Mouse (Mus musculus): ENCODE results near the gene Rbm20. TPM values are rescaled to one million over a fixed set of nuclear protein-coding genes. Genes with fewer than 3 reads are reported as not detected.
"Not testable (repeated sequence)": the region's sequence is repeated elsewhere in the genome, so short reads cannot be mapped to it uniquely, and the experiment has no call there.

Gene Rbm20
- polyA plus RNA-seq, 1 experiment from 2014 or later: 4.9 TPM

DNA sequence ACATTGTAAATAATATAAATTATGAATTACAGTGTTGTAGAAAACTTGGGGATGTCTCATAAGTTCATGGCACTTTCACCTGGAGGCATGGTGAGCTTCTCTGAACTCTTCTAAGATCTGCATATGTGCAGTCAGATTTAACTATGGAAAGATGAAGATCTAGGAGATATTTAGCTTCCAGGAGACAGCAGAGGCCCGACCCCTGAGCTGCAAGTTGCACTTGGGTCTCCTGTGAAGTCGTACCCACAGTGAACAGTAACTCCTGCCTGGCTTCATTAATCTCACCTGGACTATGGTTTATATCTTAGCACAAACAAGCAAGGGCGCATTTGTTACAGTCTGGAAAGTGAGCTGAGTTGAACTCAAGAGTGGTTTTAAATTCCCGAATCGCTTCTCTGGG, 124.3 kb downstream of the Rbm20 start:
- H3K4me2 ChIP-seq (replicated peaks): no peak overlapping the region
- peaks cover 7% of the 10 kb centered on the region for H3K4me1 ChIP-seq
- H3K27me3 ChIP-seq: no peaks in the 10 kb centered on the region
- no peak overlapping the region for H3K9ac ChIP-seq (replicated peaks)
- no peaks in the 10 kb centered on the region for H3K36me3 ChIP-seq
- ATAC-seq (replicated peaks): no peak
- no peak overlapping the region for H3K27ac ChIP-seq (replicated peaks)
- H3K9me3 ChIP-seq: no peaks in the 10 kb centered on the region
- WGBS: 93% methylated on average over 5 of the region's 5 CpGs
- H3K4me3 ChIP-seq: no peak overlapping the region

DNA sequence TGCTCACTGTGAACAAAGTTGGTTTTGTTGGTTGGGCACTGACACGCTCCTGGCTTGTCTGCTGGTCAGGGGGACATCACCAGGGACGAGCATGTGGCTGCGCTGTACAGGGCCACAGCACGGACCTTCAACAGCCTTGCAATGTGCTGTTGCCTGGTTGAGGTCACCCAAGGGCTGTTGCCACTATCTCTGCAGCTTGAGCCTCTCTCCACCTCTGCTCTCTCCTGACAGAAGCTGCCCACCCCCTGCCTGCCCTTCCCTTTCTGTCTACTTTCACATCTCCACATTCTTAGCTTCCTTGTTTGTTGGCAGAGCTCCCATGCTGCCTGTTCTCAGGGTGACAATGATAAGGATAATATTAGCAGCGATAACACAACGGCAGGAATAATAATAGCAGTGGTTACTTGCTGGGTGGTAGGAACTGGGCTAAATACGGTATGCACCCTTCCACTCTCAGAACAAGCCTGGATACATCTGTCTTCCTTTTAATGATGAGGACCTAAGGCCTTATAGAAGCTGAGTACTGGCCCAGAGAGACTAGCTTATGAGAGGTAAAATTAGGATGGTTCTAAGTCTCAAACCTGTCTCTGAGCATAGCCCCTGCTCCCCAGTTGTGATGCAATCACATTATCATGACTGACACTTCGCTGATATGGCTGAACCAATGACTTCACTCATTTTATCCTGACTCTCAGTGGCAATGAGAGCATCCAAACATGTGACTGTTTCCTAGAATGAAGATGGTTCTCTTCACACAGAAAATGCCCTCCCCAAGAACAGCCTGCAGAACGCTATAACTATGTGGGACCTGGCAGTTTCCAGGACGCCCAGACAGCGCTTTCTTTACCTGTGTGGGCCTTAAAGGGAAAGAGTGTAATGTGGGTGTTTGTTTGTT, 124.9 kb downstream of the Rbm20 start:
- Histone ChIP-seq H3K9me3 (no peaks in the 10 kb centered on the region), H3K27ac (replicated peaks) (no peak overlapping the region), H3K36me3 (no peaks in the 10 kb centered on the region), H3K27me3 (no peaks in the 10 kb centered on the region), H3K4me3 (no peak overlapping the region), H3K9ac (replicated peaks) (no peak overlapping the region), H3K4me2 (replicated peaks) (no peak overlapping the region), H3K4me1 (peaks cover 9% of the 10 kb centered on the region)
- no peak for ATAC-seq (replicated peaks)
- 80% methylated on average over 11 of the region's 11 CpGs for WGBS

DNA sequence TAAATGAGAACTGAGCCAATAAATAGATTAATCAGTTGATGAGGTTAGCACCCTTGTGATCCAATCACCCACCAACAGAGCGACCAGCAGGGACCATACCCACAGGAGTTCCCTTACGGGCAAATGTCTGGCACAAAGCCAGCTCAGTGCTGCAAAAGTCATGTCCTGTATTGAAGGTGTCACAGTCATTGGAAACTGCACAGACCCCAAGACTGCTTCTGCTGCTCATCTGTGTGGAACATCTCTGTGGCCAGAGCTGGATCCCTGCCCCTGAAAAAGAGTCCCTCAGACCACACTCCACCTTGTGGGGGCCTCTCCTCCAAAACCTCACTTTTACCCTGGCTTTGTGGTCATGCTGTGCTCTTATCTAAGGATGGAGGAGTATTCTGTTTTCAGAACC, 126.8 kb downstream of the Rbm20 start:
- 71% methylated on average over 2 of the region's 2 CpGs for WGBS

DNA sequence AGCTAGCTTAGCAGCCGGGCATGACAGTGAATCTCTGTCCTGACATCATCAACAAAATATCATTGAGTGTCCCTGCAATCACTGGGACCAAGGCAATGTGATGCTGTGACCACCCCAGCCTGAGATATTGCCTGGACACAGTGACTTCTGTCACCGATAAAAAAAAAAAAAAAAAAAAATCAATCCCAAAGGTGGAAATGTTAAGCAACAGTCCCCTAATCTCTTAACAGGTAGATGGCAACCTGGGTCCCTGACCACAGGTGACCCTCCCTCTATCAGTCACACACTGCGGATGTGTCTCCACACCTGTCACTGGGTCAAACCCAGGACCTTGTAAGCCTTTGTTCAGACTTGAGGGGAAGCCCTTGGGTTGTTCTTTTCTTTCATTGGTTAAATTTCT, 128.0 kb downstream of the Rbm20 start:
- no peak overlapping the region for H3K9ac ChIP-seq (replicated peaks)
- peaks cover 9% of the 10 kb centered on the region for H3K4me1 ChIP-seq
- no peaks in the 10 kb centered on the region for H3K27me3 ChIP-seq
- H3K4me3 ChIP-seq: no peak overlapping the region
- H3K9me3 ChIP-seq: no peaks in the 10 kb centered on the region
- no peak overlapping the region for H3K4me2 ChIP-seq (replicated peaks)
- ATAC-seq (replicated peaks): no peak
- H3K36me3 ChIP-seq: no peaks in the 10 kb centered on the region
- 87% methylated on average over 3 of the region's 3 CpGs for WGBS
- H3K27ac ChIP-seq (replicated peaks): no peak overlapping the region

More for the DNA sequence above, 126.8 kb downstream of the Rbm20 start:
- H3K9me3 ChIP-seq: no peaks in the 10 kb centered on the region
- no peak for ATAC-seq (replicated peaks)
- peaks cover 9% of the 10 kb centered on the region for H3K4me1 ChIP-seq
- no peak overlapping the region for H3K4me3 ChIP-seq
- H3K27me3 ChIP-seq: no peaks in the 10 kb centered on the region
- H3K4me2 ChIP-seq (replicated peaks): no peak overlapping the region
- no peak overlapping the region for H3K9ac ChIP-seq (replicated peaks)
- no peaks in the 10 kb centered on the region for H3K36me3 ChIP-seq
- no peak overlapping the region for H3K27ac ChIP-seq (replicated peaks)

DNA sequence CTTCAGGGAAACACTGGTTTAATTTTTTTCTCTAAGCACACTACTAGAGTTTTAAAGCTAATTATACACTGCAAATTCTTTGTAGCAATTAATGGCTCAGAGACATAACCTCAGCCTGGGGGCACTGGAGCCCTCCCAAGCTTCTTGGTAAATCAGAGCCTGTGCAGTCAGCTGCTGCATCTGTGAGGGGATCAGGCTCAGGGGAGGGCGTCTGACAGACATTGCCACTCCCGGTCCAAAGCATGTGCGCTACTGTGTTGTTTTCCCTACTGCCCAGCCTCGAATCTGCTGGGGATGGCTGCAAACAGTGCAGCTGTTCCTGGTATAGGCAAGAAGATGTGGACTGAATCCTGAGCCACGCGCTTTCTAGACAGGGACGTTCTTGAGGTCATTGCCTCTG, 129.0 kb downstream of the Rbm20 start:
- no peak overlapping the region for H3K9ac ChIP-seq (replicated peaks)
- no peaks in the 10 kb centered on the region for H3K36me3 ChIP-seq
- peaks cover 9% of the 10 kb centered on the region for H3K4me1 ChIP-seq
- no peak overlapping the region for H3K27ac ChIP-seq (replicated peaks)
- H3K27me3 ChIP-seq: no peaks in the 10 kb centered on the region
- ATAC-seq (replicated peaks): peak; percentile 70
- WGBS: 50% methylated on average over 7 of the region's 7 CpGs
- no peaks in the 10 kb centered on the region for H3K9me3 ChIP-seq
- no peak overlapping the region for H3K4me3 ChIP-seq
- no peak overlapping the region for H3K4me2 ChIP-seq (replicated peaks)

DNA sequence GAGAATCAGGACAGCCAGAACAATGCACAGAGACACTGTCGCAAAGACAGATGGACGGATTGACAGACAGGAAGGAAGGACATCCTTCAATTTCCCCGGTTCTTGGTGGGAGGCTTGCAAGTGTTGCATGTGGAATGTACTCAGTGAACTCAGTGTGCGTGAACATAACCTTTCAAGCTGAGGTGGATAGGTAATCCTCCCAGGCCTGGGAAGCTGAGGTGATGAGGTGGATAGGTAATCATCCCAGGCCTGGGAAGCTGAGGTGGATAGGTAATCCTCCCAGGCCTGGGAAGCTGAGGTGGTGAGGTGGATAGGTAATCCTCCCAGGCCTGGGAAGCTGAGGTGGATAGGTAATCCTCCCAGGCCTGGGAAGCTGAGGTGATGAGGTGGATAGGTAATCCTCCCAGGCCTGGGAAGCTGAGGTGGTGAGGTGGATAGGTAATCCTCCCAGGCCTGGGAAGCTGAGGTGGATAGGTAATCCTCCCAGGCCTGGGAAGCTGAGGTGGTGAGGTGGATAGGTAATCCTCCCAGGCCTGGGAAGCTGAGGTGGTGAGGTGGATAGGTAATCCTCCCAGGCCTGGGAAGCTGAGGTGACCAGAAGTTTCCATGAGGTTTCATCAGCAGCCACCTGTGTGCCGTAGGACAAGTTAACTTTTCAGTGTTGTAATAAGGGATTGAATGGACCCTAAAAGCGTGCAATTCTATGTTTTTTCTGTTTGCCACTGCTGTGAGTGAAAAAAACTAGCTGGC, 129.6 kb downstream of the Rbm20 start:
- not testable (repeated sequence) for H3K4me2 ChIP-seq (replicated peaks); H3K36me3 ChIP-seq; H3K27ac ChIP-seq (replicated peaks); H3K4me1 ChIP-seq; H3K9ac ChIP-seq (replicated peaks); H3K4me3 ChIP-seq; ATAC-seq (replicated peaks); H3K27me3 ChIP-seq; H3K9me3 ChIP-seq
- 85% methylated on average over 6 of the region's 6 CpGs for WGBS

DNA sequence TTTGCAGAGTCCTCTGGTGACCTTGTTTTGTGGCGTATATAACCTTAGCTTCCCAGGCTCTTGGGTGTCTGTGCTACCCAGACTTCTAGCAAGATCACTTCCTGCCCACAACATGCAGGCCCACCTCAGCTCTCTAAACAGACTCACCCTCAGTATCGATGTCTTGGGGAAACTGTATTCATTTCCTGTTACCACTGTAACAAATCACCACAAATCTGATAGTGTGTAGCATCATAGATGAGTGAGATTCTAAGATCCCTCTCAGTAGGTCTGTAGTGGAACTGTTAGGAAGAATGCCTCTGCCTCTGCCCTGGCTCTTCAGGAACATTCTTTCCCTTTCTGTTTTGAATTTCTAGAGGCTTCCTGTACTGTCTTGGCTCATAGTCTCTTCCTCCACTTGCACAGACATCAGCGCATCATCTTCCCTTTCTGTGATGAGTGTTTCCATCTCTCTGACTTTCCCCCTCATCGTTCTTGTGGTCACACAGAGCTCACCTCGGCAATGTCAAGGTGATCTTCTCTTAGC, 130.2 kb downstream of the Rbm20 start:
- Histone ChIP-seq H3K4me1 (peaks cover 9% of the 10 kb centered on the region), H3K27me3 (no peaks in the 10 kb centered on the region), H3K4me3 (no peak overlapping the region), H3K4me2 (replicated peaks) (no peak overlapping the region), H3K9ac (replicated peaks) (no peak overlapping the region), H3K36me3 (no peaks in the 10 kb centered on the region), H3K9me3 (no peaks in the 10 kb centered on the region), H3K27ac (replicated peaks) (no peak overlapping the region)
- 93% methylated on average over 5 of the region's 5 CpGs for WGBS
- ATAC-seq (replicated peaks): no peak

DNA sequence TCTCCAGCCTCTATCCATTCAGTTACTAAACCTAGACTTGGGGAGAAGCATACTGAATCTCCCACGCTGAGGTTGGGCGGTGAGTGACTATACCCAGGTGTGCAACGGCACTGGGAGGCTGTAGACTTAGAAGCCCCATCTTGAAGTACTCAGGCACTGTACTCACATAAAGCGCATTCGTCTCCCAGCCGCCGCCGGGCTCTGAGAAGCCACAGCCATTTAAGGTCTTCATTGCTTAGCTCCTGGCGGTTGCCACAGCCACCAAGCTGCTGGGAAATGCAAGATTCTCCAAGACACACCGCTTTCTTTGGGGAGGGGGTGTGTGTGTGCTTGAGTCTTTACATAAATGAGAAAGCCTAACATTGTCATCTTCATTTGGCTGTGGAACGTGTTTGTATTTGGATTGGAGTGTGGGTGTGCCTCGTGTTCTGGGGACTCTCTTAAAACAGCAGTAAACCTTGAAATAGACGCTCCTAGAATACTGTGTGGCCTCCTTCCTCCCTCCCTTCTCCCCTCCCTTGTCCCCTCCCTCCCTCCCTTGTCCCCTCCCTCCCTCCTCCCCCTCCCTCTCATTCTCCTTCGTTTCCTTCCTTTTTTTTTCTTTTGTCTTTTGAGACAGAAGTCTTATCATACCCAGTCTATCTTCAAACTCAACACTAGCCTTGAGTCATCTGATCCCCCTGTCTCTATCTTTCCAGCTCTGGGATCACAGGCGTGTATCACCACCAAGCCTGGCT, 131.1 kb downstream of the Rbm20 start:
- no peaks in the 10 kb centered on the region for H3K36me3 ChIP-seq
- no peak overlapping the region for H3K9ac ChIP-seq (replicated peaks)
- 79% methylated on average over 15 of the region's 15 CpGs for WGBS
- H3K4me1 ChIP-seq: peaks cover 9% of the 10 kb centered on the region
- no peaks in the 10 kb centered on the region for H3K9me3 ChIP-seq
- H3K4me3 ChIP-seq: no peak overlapping the region
- no peaks in the 10 kb centered on the region for H3K27me3 ChIP-seq
- ATAC-seq (replicated peaks): no peak
- no peak overlapping the region for H3K27ac ChIP-seq (replicated peaks)
- H3K4me2 ChIP-seq (replicated peaks): no peak overlapping the region

DNA sequence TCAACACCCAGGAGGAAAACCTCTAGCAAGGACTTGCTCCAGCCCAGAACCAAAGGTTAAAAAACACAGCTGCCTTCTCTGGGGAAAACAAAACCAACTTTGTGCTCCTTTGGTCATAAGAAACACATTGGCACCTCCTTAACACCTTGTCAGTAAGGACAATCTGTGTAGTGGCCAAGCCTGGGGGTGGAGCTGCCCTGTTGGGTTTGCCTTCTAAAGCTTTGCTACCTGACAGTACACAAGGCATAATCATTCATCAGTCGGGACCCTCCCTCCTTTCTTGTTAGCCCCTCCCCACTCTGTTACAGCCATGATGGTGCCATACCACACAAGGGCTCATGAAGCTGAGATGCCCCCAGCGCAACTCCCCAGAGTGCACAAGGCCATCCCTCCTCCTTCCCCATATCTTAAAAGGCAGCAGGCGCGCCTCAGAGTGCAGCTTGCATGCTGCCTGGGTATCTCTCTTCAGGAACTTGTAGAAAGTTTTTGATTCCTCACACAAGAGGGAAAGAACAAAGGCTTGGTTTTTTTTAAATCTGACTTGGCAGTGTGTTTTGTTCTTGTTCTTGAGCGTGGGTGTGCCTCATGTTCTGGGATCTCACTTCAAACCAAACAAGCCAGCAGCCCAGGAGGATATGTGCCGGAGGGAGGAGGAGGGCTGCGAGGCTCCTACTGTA, 132.2 kb downstream of the Rbm20 start:
- H3K27me3 ChIP-seq: no peaks in the 10 kb centered on the region
- no peak for ATAC-seq (replicated peaks)
- H3K4me3 ChIP-seq: no peak overlapping the region
- no peak overlapping the region for H3K4me2 ChIP-seq (replicated peaks)
- H3K36me3 ChIP-seq: no peaks in the 10 kb centered on the region
- H3K27ac ChIP-seq (replicated peaks): no peak overlapping the region
- peaks cover 9% of the 10 kb centered on the region for H3K4me1 ChIP-seq
- no peak overlapping the region for H3K9ac ChIP-seq (replicated peaks)
- 68% methylated on average over 7 of the region's 7 CpGs for WGBS
- H3K9me3 ChIP-seq: no peaks in the 10 kb centered on the region

DNA sequence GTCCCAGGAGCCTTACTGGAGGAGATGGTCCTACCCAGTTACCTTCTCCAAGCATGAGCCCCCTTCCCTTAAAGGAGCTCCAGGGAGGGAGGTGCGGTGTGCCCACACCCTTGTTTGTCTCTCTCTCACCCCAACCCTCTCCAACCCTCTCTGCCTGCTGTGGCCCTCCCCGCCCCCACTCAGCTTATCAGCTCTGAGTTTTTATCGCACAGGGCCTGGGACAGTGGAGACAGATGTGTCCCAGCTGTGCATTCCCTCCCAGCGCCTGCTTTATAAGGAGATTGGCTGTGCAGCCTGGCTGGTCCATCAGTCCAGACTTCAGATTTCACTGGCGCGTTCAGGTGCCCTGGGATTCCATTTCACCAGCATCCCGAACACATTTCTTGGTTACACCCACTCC, 132.9 kb downstream of the Rbm20 start:
- no peak for ATAC-seq (replicated peaks)
- no peak overlapping the region for H3K9ac ChIP-seq (replicated peaks)
- no peaks in the 10 kb centered on the region for H3K27me3 ChIP-seq
- H3K9me3 ChIP-seq: no peaks in the 10 kb centered on the region
- H3K4me2 ChIP-seq (replicated peaks): no peak overlapping the region
- peaks cover 9% of the 10 kb centered on the region for H3K4me1 ChIP-seq
- H3K4me3 ChIP-seq: no peak overlapping the region
- no peaks in the 10 kb centered on the region for H3K36me3 ChIP-seq
- whole genome bisulfite sequencing: 87% methylated on average over 7 of the region's 7 CpGs
- H3K27ac ChIP-seq (replicated peaks): no peak overlapping the region

DNA sequence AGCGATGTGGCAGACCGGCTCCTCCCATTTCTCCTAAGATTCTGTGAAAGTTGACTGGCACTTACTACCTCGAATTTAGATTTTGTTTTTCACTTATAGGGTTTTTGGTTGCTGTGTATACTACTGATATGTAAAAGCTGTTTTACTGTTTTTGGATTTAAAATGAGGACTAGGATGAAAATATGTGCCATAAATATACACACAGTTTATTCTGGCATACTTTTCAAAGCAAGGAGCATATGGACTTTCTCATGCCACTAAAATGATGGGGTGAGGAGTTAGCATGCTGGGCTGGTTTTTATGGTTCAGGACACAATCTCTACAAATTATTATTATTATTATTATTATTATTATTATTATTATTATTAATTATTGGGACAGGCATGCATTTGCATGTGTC, 133.5 kb downstream of the Rbm20 start:
- H3K4me2 ChIP-seq (replicated peaks): no peak overlapping the region
- H3K9me3 ChIP-seq: no peaks in the 10 kb centered on the region
- H3K4me3 ChIP-seq: no peak overlapping the region
- H3K36me3 ChIP-seq: no peaks in the 10 kb centered on the region
- H3K27me3 ChIP-seq: no peaks in the 10 kb centered on the region
- ATAC-seq (replicated peaks): no peak
- no peak overlapping the region for H3K27ac ChIP-seq (replicated peaks)
- 86% methylated on average over 3 of the region's 3 CpGs for WGBS
- H3K4me1 ChIP-seq: peaks cover 9% of the 10 kb centered on the region
- no peak overlapping the region for H3K9ac ChIP-seq (replicated peaks)
